Mouse (Mus musculus): Measurements from ENCODE around the gene Fgf15. TPM values are rescaled to one million over a fixed set of nuclear protein-coding genes. Genes with fewer than 3 reads are reported as not detected.

Fgf15 gene
- polyA plus RNA-seq, 1 experiment from 2014 or later = not detected

DNA sequence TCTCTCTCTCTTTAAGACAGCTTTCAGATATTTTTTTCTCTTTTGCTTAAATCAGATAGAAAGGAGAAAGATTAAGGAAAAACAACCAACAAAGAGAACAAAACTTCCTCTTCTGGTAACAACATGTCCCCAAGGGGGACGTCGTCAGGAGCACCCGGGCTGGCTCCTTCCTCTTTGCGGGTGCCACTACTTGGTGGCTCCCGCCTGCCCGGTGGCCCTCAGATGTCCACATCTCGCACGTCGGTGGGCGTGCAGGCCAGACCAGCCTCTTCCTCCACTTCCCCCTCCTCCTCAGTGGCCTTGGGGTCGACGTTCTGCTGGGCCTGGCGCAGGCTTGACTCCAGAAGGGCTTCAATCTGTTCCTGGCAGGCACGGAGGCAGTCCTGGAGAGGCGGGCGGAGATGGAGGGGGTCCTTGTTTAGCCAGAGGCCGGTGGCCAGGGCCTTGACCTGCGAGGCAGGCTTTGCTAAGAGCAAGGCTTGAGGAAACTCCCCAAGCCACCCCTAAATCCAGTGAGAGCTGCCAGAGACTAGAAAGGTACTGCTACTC lies 36.1 kb downstream of the Fgf15 start:
- Histone ChIP-seq H3K4me3 (replicated peaks) (no peak overlapping the region), H3K27me3 (peaks cover 10% of the 10 kb centered on the region), H3K9me3 (replicated peaks) (no peaks in the 10 kb centered on the region), H3K36me3 (replicated peaks) (peaks cover 26% of the 10 kb centered on the region; the same call in 1 of the 2 replicates), H3K9ac (no peak overlapping the region), H3K4me2 (no peak overlapping the region), H3K27ac (replicated peaks) (no peak overlapping the region), H3K4me1 (replicated peaks) (peaks cover 14% of the 10 kb centered on the region)
- 46% methylated on average over 18 of the region's 18 CpGs for WGBS (ENCODE audit: insufficient replicate concordance)
- ATAC-seq (ENCODE audit: insufficient read depth) = no peak

DNA sequence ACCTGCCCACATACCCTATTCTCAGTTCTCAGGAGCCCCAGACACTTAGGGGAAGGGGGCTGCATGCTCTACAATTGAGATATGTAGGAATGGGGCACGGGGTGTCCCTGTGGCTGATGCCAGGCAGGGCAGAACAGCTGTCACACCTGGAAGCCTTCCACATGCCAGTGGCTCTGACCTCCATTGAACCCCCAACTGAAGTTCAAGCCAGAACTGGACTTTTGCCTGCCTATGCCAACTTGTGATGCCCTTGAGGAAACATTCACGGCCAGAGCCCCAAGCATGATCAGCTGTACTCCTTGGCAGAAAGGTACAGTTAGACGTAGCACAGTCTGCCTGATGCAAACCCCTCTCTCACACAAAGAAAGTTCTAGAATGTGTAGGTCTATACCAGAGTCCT lies 37.0 kb downstream of the Fgf15 start:
- Histone ChIP-seq H3K9ac (no peak overlapping the region), H3K9me3 (replicated peaks) (no peaks in the 10 kb centered on the region), H3K4me2 (no peak overlapping the region), H3K4me1 (replicated peaks) (peaks cover 14% of the 10 kb centered on the region; the same call in 1 of the 2 replicates), H3K4me3 (replicated peaks) (no peak overlapping the region), H3K27me3 (peaks cover 18% of the 10 kb centered on the region), H3K27ac (replicated peaks) (no peak overlapping the region), H3K36me3 (replicated peaks) (peaks cover 26% of the 10 kb centered on the region; the same call in 1 of the 2 replicates)
- no peak for ATAC-seq (ENCODE audit: insufficient read depth)
- WGBS (ENCODE audit: insufficient replicate concordance) = 57% methylated on average over 3 of the region's 3 CpGs

GRCm38 (mm10) chr7:144933796-144934195 lies 37.5 kb downstream of the Fgf15 start:
- no peak overlapping the region for H3K4me3 ChIP-seq (replicated peaks)
- H3K4me1 ChIP-seq (replicated peaks) = peaks cover 14% of the 10 kb centered on the region; the same call in 1 of the 2 replicates
- H3K9me3 ChIP-seq (replicated peaks) = no peaks in the 10 kb centered on the region
- no peak overlapping the region for H3K4me2 ChIP-seq
- no peak overlapping the region for H3K9ac ChIP-seq
- no peak overlapping the region for H3K27ac ChIP-seq (replicated peaks)
- WGBS (ENCODE audit: insufficient replicate concordance) = 71% methylated on average over 8 of the region's 8 CpGs
- peaks cover 26% of the 10 kb centered on the region; the same call in 1 of the 2 replicates for H3K36me3 ChIP-seq (replicated peaks)
- H3K27me3 ChIP-seq = peaks cover 23% of the 10 kb centered on the region
- ATAC-seq (ENCODE audit: insufficient read depth) = no peak

GRCm38 (mm10) chr7:144934901-144935300 lies 38.6 kb downstream of the Fgf15 start:
- WGBS (ENCODE audit: insufficient replicate concordance) = 65% methylated on average over 5 of the region's 5 CpGs
- Histone ChIP-seq H3K27ac (replicated peaks) (no peak overlapping the region), H3K4me1 (replicated peaks) (peaks cover 14% of the 10 kb centered on the region; the same call in 1 of the 2 replicates), H3K4me3 (replicated peaks) (no peak overlapping the region), H3K36me3 (replicated peaks) (peaks cover 26% of the 10 kb centered on the region; the same call in 1 of the 2 replicates), H3K9ac (no peak overlapping the region), H3K9me3 (replicated peaks) (no peaks in the 10 kb centered on the region), H3K27me3 (peaks cover 34% of the 10 kb centered on the region), H3K4me2 (no peak overlapping the region)
- no peak for ATAC-seq (ENCODE audit: insufficient read depth)

GRCm38 (mm10) chr7:144935563-144935962 lies 39.2 kb downstream of the Fgf15 start:
- no peaks in the 10 kb centered on the region for H3K9me3 ChIP-seq (replicated peaks)
- ATAC-seq (ENCODE audit: insufficient read depth) = no peak
- H3K9ac ChIP-seq = no peak overlapping the region
- H3K36me3 ChIP-seq (replicated peaks) = peaks cover 23% of the 10 kb centered on the region; the same call in 1 of the 2 replicates
- no peak overlapping the region for H3K4me2 ChIP-seq
- H3K27ac ChIP-seq (replicated peaks) = no peak overlapping the region
- peaks cover 14% of the 10 kb centered on the region; the same call in 1 of the 2 replicates for H3K4me1 ChIP-seq (replicated peaks)
- peaks cover 41% of the 10 kb centered on the region for H3K27me3 ChIP-seq
- WGBS (ENCODE audit: insufficient replicate concordance) = 45% methylated on average over 5 of the region's 5 CpGs
- no peak overlapping the region for H3K4me3 ChIP-seq (replicated peaks)

- Histone ChIP-seq H3K9ac (no peak overlapping the region), H3K4me1 (replicated peaks) (peaks cover 14% of the 10 kb centered on the region), H3K9me3 (replicated peaks) (no peaks in the 10 kb centered on the region), H3K4me2 (no peak overlapping the region), H3K27ac (replicated peaks) (no peak overlapping the region), H3K36me3 (replicated peaks) (peaks cover 23% of the 10 kb centered on the region; the same call in 1 of the 2 replicates), H3K27me3 (peaks cover 49% of the 10 kb centered on the region), H3K4me3 (replicated peaks) (no peak overlapping the region)
- WGBS (ENCODE audit: insufficient replicate concordance) = 67% methylated on average over 4 of the region's 4 CpGs
- ATAC-seq (ENCODE audit: insufficient read depth) = no peak
Measured at GRCm38 (mm10) chr7:144936311-144936880, 40.1 kb downstream of the Fgf15 start.

DNA sequence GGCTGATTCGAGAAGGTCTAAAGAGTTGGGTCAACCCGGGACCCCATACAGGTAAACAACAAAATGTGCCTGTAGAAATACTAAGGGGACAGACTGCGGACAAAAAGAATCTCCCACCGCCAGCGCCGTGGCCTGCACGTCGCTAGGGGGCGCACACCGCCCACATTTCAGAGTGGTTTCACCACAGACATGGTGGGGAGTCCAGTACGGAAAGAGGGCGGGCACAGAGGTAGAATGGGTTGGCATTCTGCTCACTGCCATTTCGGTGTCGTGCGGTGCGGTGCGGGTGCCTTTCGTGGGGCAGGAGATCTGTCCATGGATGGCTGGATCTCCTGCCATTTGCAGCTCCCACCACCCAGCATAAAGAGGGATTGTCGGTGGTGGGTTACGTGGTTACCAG lies 41.2 kb downstream of the Fgf15 start:
- Histone ChIP-seq H3K27me3 (peaks cover 60% of the 10 kb centered on the region), H3K27ac (replicated peaks) (no peak overlapping the region), H3K4me3 (replicated peaks) (peak overlapping the region; percentile 56), H3K9me3 (replicated peaks) (no peaks in the 10 kb centered on the region), H3K4me2 (peak overlapping the region; percentile 68), H3K9ac (no peak overlapping the region), H3K4me1 (replicated peaks) (peaks cover 18% of the 10 kb centered on the region), H3K36me3 (replicated peaks) (peaks cover 23% of the 10 kb centered on the region; the same call in 1 of the 2 replicates)
- ATAC-seq (ENCODE audit: insufficient read depth) = no peak
- 1% methylated on average over 20 of the region's 20 CpGs for WGBS (ENCODE audit: insufficient replicate concordance)

DNA sequence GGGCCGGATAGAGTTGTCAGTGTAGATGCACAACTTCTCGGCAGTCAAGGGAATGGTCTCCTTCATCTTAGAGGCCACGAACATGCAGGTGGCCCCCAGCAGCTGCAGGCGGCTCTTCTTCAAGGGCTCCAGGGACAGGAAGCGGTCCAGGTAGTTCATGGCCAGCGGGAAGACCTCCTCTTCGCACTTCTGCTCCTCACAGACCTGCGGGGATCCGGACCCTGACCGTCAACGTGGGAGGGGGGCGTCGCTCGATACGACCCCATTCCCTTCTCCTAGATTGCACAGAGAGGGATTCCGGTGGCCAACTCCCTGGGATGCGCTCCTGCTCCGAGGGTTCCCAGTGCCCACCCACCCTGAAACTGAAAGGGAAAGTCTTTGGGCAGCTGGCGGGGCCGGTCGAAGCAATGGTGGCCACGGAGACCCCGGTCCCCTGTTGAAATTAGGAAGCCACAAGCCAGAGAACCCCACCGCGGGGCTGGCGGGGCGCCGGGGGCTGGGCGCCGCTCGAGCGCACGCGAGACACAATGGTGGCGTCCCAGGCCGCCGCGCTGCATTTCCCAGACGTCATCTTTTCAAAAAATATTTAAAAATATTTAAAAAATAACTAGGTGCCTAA lies 41.7 kb downstream of the Fgf15 start:
- no peak overlapping the region for H3K9ac ChIP-seq
- H3K4me2 ChIP-seq = peak overlapping the region; percentile 68
- peaks cover 22% of the 10 kb centered on the region for H3K4me1 ChIP-seq (replicated peaks)
- H3K27me3 ChIP-seq = peaks cover 65% of the 10 kb centered on the region
- WGBS (ENCODE audit: insufficient replicate concordance) = under 1% methylated on average over 39 of the region's 39 CpGs
- no peak overlapping the region for H3K27ac ChIP-seq (replicated peaks)
- H3K4me3 ChIP-seq (replicated peaks) = peak overlapping the region; percentile 56
- H3K9me3 ChIP-seq (replicated peaks) = no peaks in the 10 kb centered on the region
- ATAC-seq (ENCODE audit: insufficient read depth) = no peak
- H3K36me3 ChIP-seq (replicated peaks) = peaks cover 19% of the 10 kb centered on the region; the same call in 1 of the 2 replicates

- Histone ChIP-seq H3K27ac (replicated peaks) (peak overlapping the region; percentile 48; the same call in 1 of the 2 replicates), H3K9ac (peak overlapping the region; percentile 32; the same call in 1 of the 2 replicates)
- no peak for ATAC-seq (ENCODE audit: insufficient read depth)
Measured at GRCm38 (mm10) chr7:144938661-144939343, 42.5 kb downstream of the Fgf15 start.

GRCm38 (mm10) chr7:144939344-144940002 lies 43.1 kb downstream of the Fgf15 start, which contains the start of gene Ccnd1:
TSS of gene Ccnd1 (minus strand) at chr7:144939925.
- peak within 1 kb of the TSS; percentile 53 for H3K27ac ChIP-seq (replicated peaks)
- H3K4me1 ChIP-seq (replicated peaks) = peaks cover 28% of the 10 kb centered on the region
- 0 out of 2 replicates have a peak, but pooled peaks have one; percentile 38 for ATAC-seq (ENCODE audit: insufficient read depth)
- H3K9me3 ChIP-seq (replicated peaks) = no peaks in the 10 kb centered on the region
- peak within 1 kb of the TSS; percentile 56 for H3K4me3 ChIP-seq (replicated peaks)
- peak within 1 kb of the TSS; percentile 32; the same call in 1 of the 2 replicates for H3K9ac ChIP-seq
- peak within 1 kb of the TSS; percentile 68 for H3K4me2 ChIP-seq
- peaks cover 6% of the 10 kb centered on the region; the same call in 1 of the 2 replicates for H3K36me3 ChIP-seq (replicated peaks)
- H3K27me3 ChIP-seq = peaks cover 80% of the 10 kb centered on the region
- under 1% methylated on average over 44 of the region's 45 CpGs for WGBS (ENCODE audit: insufficient replicate concordance)

More at GRCm38 (mm10) chr7:144938661-144939343, 42.5 kb downstream of the Fgf15 start:
- Histone ChIP-seq H3K4me1 (replicated peaks) (peaks cover 28% of the 10 kb centered on the region), H3K4me2 (peak overlapping the region; percentile 68), H3K36me3 (replicated peaks) (peaks cover 12% of the 10 kb centered on the region; the same call in 1 of the 2 replicates), H3K27me3 (peaks cover 73% of the 10 kb centered on the region), H3K9me3 (replicated peaks) (no peaks in the 10 kb centered on the region), H3K4me3 (replicated peaks) (peak overlapping the region; percentile 56)
- WGBS (ENCODE audit: insufficient replicate concordance) = under 1% methylated on average over 32 of the region's 32 CpGs
